Mouse (Mus musculus) hindbrain, embryonic 14.5 days (tissue): ENCODE measurements around the gene Trappc4. TPM values are rescaled to one million over a fixed set of nuclear protein-coding genes. Genes with fewer than 3 reads are reported as not detected.
A peak's percentile ranks its signal among the peaks of the same experiment; 100 is the strongest.
"Not testable (repeated sequence)": the region's sequence is repeated elsewhere in the genome, so short reads cannot be mapped to it uniquely, and the experiment has no call there.

Source experiments
- ATAC-seq: fragments of 200-750 bp; cut with Nextera tagmentation; 2 replicates; pipeline ENCODE4 v1.8.0; 2017; ENCODE audit warnings: moderate number of reproducible peaks, mild to moderate bottlenecking, moderate TSS enrichment, moderate library complexity; ENCODE audit not compliant: low FRiP score
- DNase-seq: peaks from one replicate; pipeline ENCODE4 v3.0.0-alpha.2; 2015; ENCODE audit warnings: low spot score
- H3K27ac ChIP-seq: fragments of 300-500 bp; sonication (generic); 2 replicates; pipeline ENCODE4 v1.5.1; 2014; ENCODE audit warnings: mild to moderate bottlenecking, moderate library complexity
- H3K27me3 ChIP-seq: fragments of 300-500 bp; sonication (generic); 2 replicates; pipeline ENCODE4 v1.6.1; 2014; ENCODE audit warnings: mild to moderate bottlenecking, low read length, mixed read lengths; ENCODE audit not compliant: control insufficient read depth, insufficient read depth
- H3K36me3 ChIP-seq: fragments of 300-500 bp; sonication (generic); replicated peaks from 2 replicates; pipeline ENCODE4 v1.6.1; 2014; ENCODE audit not compliant: control insufficient read depth, insufficient read depth
- H3K4me1 ChIP-seq: fragments of 300-500 bp; sonication (generic); replicated peaks from 2 replicates; pipeline ENCODE4 v1.6.1; 2014; ENCODE audit warnings: antibody characterized with exemption, low read length, mixed read lengths; ENCODE audit not compliant: control insufficient read depth, insufficient read depth
- H3K4me2 ChIP-seq: fragments of 300-500 bp; sonication (generic); replicated peaks from 2 replicates; pipeline ENCODE4 v1.6.1; 2014; ENCODE audit warnings: mild to moderate bottlenecking, moderate library complexity
- H3K4me3 ChIP-seq: fragments of 300-500 bp; sonication (generic); replicated peaks from 2 replicates; pipeline ENCODE4 v1.5.1; 2014; ENCODE audit warnings: mild to moderate bottlenecking, low read length
- H3K9ac ChIP-seq: fragments of 300-500 bp; sonication (generic); 2 replicates; pipeline ENCODE4 v1.6.1; 2014
- H3K9me3 ChIP-seq: fragments of 300-500 bp; sonication (generic); 2 replicates; pipeline ENCODE4 v1.6.1; 2016; ENCODE audit warnings: low read length; ENCODE audit not compliant: control insufficient read depth
- WGBS: fragments of 180-500 bp; shearing (Covaris S2); extraction: QIAGEN DNeasy Blood & Tissue Kit; methylation state at CpG from one replicate; pipeline ENCODE4 v1.1.7; 2014; 5-methylcytosine and 5-hydroxymethylcytosine counted together
- microRNA-seq: library from miRNA; unstranded; fragments of <30 nt; microRNA quantifications from one replicate; pipeline ENCODE4, GENCODE M21; 2016
- polyA plus RNA-seq: library from polyadenylated mRNA; unstranded; fragments of >200 nt; fragmentation: Nextera tagmentation; extraction: Ambion mirVana; gene quantifications from 2 replicates; pipeline ENCODE4 v1.2.1, GENCODE M21; 2014

Gene Trappc4
- polyA plus RNA-seq, 1 experiment from 2014 or later: 299 TPM

DNA sequence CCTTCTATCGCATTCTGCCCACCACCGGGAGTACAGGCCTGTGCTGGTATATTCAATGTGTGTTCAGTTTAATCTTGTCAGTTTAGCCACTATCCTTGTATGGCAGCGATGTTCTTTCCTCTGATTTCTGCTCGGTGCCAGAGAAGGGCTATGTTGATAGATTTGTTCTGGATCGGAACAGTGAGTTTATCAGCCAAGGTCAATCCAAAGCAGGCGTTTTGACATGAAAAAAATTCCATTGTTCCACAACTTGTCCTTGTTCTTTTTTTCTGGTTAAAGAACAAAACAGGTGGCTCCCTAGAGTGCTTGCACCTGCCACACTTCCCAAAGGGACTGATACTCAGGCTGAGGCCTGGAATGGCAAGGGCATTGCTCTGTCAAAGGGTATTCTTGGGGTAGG lies 31.3 kb downstream of the Trappc4 start:
- Histone ChIP-seq H3K4me3 (no peak overlapping the region), H3K4me2 (no peak overlapping the region), H3K27me3 (no peaks in the 10 kb centered on the region), H3K4me1 (peaks cover 22% of the 10 kb centered on the region), H3K9me3 (no peaks in the 10 kb centered on the region), H3K27ac (no peak overlapping the region), H3K36me3 (peaks cover 4% of the 10 kb centered on the region), H3K9ac (no peak overlapping the region)
- ATAC-seq (no peak), DNase-seq (no peak)
- WGBS: 91% methylated on average over 6 of the region's 6 CpGs

DNA sequence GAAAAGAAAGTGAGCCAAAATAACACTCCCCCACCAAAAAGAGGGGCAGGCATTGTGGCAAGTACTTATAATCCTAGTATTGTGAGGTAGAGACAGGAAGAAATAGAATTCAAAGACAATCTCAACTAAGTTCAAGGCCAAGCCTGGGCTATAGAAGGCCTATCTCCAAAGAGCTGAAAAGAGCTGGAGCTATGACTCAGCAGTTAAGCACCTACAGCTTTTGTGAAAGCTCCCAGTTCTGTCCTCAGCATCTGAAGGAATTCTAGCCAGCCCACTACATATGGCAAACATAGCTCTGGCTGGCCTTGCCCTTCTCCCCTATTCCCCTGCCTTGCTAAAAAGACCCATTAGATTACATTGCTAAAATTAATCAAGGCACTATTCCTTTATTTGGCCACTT lies 34.0 kb downstream of the Trappc4 start:
- Histone ChIP-seq H3K36me3 (no peaks in the 10 kb centered on the region), H3K4me2 (no peak overlapping the region), H3K27me3 (no peaks in the 10 kb centered on the region), H3K4me1 (peaks cover 7% of the 10 kb centered on the region; the same call in 1 of the 2 replicates), H3K27ac (no peak overlapping the region), H3K9ac (no peak overlapping the region), H3K4me3 (no peak overlapping the region), H3K9me3 (no peaks in the 10 kb centered on the region)
- ATAC-seq (no peak), DNase-seq (no peak)

DNA sequence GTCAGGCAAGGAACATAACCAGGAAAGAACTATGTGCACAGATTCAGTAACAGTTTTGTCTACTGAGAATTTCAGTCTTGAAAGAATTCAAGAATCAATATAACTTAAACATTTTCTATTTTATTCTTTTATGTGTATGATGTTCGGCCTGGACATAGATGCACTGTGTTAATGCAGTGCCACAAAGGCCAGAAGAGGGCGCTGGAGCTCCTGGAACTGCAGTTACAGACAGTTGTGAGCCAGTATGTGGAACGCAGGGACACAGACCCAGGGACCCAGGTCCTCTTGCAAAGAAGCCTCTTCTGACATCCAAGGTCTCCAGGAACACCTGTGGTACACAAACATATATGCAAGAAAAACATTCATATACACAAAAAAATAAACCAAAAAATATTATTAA lies 42.9 kb downstream of the Trappc4 start:
- H3K27me3 ChIP-seq: no peaks in the 10 kb centered on the region
- H3K27ac ChIP-seq: no peak overlapping the region
- H3K9ac ChIP-seq: no peak overlapping the region
- peaks cover 7% of the 10 kb centered on the region for H3K4me1 ChIP-seq
- H3K9me3 ChIP-seq: no peaks in the 10 kb centered on the region
- DNase-seq (no peak), ATAC-seq (no peak)
- no peak overlapping the region for H3K4me3 ChIP-seq
- peaks cover 2% of the 10 kb centered on the region for H3K36me3 ChIP-seq
- H3K4me2 ChIP-seq: no peak overlapping the region
- 60% methylated on average over 3 of the region's 3 CpGs for WGBS

DNA sequence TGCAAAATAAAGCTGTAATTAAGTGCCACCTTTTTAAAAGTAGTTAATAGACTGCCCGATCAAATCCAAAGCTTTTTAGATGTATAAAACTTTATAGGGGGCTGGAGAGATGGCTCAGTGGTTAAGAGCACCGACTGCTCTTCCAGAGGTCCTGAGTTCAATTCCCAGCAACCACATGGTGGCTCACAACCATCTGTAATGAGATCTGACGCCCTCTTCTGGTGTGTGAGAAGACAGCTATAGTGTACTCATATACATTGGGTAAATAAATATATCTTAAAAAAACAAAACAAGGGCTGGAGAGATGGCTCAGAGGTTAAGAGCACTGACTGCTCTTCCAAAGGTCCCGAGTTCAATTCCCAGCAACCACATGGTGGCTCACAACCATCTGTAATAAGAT lies 45.5 kb downstream of the Trappc4 start:
- H3K9ac ChIP-seq: not testable (repeated sequence)

DNA sequence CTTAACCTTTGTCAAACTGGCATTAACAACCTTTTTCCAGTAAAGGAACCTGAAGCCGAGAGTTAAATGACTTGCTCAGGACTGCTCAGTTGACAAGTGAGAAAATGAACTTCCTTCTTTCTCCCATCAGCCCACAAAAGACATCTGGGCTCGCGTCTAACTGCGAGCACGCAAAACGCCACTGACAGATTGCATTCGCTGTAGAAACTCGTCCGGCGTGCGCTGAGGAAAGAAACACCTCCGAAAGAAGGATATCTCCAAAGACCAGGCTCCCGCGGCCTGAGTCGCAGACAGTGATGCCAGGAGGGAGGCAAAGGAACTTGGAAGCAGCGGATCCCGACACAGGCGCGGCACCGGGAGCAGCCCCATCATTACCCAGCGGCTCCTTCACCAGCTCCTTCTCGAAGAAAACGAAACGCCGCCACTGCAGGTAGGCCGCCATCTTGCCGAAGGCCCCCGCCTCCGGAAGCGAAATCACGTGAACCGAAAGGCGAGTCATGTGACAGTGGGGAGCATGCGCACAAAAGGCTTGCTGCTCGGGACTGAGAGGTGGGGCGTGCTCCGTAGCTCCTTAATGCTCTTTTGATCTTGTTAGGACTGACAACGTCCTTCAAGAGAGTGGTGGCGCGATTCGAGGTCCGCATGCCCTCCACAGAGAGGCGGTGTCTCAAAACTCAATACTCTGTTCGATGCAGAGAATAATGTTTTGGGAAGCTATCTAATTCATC lies 46.0 kb downstream of the Trappc4 start, which contains the start of gene Vps11:
Gene Vps11 (minus strand): TSS at position 481 of the 728 bp plus-strand sequence.
- Histone ChIP-seq H3K9ac (peak within 1 kb of the TSS; percentile 88), H3K4me2 (peak within 1 kb of the TSS; percentile 88), H3K27ac (peak within 1 kb of the TSS; percentile 74), H3K4me3 (peak within 1 kb of the TSS; percentile 76), H3K36me3 (peaks cover 30% of the 10 kb centered on the region), H3K9me3 (no peaks in the 10 kb centered on the region), H3K27me3 (no peaks in the 10 kb centered on the region), H3K4me1 (peaks cover 7% of the 10 kb centered on the region)
- DNase-seq (peak; percentile 97), ATAC-seq (peak; percentile 90)
- WGBS: under 1% methylated on average over 44 of the region's 44 CpGs

More for the DNA sequence above, 45.5 kb downstream of the Trappc4 start:
- not testable (repeated sequence) for DNase-seq, H3K4me1 ChIP-seq, ATAC-seq, H3K27me3 ChIP-seq, H3K9me3 ChIP-seq
- WGBS: 47% methylated on average over 4 of the region's 4 CpGs
- Histone ChIP-seq H3K4me2 (peak overlapping the region; percentile 88), H3K4me3 (peak overlapping the region; percentile 76), H3K36me3 (peaks cover 24% of the 10 kb centered on the region), H3K27ac (0 out of 2 replicates have a peak overlapping the region, but pooled peaks have one; percentile 74)

DNA sequence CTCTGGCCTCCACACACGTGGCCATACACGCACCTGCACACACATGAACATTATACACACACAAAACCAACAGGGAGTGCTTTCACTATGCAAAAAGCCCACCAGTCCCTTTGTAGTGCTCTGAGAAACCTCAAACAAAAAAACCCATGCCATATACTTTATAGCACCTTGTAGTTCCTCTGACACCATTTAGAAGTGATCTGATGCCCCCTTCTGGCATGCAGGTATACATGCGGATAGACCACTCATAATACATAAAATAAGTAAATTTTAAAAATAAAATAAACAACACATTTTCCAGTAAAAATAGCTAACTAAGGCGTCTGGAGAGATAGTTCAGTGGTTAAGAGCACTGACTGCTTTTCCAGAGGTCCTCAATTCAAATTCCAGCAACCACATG lies 50.2 kb downstream of the Trappc4 start:
- WGBS: 76% methylated on average over 4 of the region's 4 CpGs
- H3K4me1 ChIP-seq: peaks cover 7% of the 10 kb centered on the region
- DNase-seq (peak; percentile 48), ATAC-seq (no peak)
- no peaks in the 10 kb centered on the region for H3K27me3 ChIP-seq
- H3K4me2 ChIP-seq: no peak overlapping the region
- H3K9me3 ChIP-seq: no peaks in the 10 kb centered on the region
- H3K27ac ChIP-seq: no peak overlapping the region
- peaks cover 72% of the 10 kb centered on the region for H3K36me3 ChIP-seq
- no peak overlapping the region for H3K4me3 ChIP-seq
- no peak overlapping the region for H3K9ac ChIP-seq

Small RNA genes lying within 50 kb of the gene (microRNA-seq; reads per million reads assigned to microRNA genes)
- 0.48 reads per million for gene Mir7085

Other genes with a start within 250 kb of the Trappc4 start
- 22.4 and 22.9 TPM in 2 replicates for gene Cbl, start 173.6 kb downstream of the Trappc4 start, polyA plus RNA-seq
- not detected in 2 replicates for gene Ccdc153, start 166.9 kb downstream of the Trappc4 start, polyA plus RNA-seq
- gene Pdzd3, start 156.1 kb downstream of the Trappc4 start, polyA plus RNA-seq: 0.46 and 1.1 TPM in 2 replicates
- gene Nlrx1, start 139.0 kb downstream of the Trappc4 start, polyA plus RNA-seq: 4.4 and 5.1 TPM in 2 replicates
- gene Abcg4, start 119.0 kb downstream of the Trappc4 start, polyA plus RNA-seq: 21.7 and 24.4 TPM in 2 replicates
- 17.4 and 17.9 TPM in 2 replicates for gene Hinfp, start 101.9 kb downstream of the Trappc4 start, polyA plus RNA-seq
- gene C2cd2l, start 87.3 kb downstream of the Trappc4 start, polyA plus RNA-seq: 24.0 and 25.6 TPM in 2 replicates
- gene Dpagt1, start 81.6 kb downstream of the Trappc4 start, polyA plus RNA-seq: 34.6 and 36.1 TPM in 2 replicates
- 102 and 107 TPM in 2 replicates for gene H2afx, start 72.9 kb downstream of the Trappc4 start, polyA plus RNA-seq
- gene Hmbs, start 63.4 kb downstream of the Trappc4 start, polyA plus RNA-seq: 60.8 and 62.2 TPM in 2 replicates
- 34.8 and 42.4 TPM in 2 replicates for gene Vps11, start 45.9 kb downstream of the Trappc4 start, polyA plus RNA-seq
- gene Hyou1, start 28.1 kb downstream of the Trappc4 start, polyA plus RNA-seq: 25.0 and 27.8 TPM in 2 replicates
- gene Slc37a4, start 10.7 kb downstream of the Trappc4 start, polyA plus RNA-seq: 65.2 and 65.8 TPM in 2 replicates
- 1,177 and 1,438 TPM in 2 replicates for gene Rps25, start 461 bp downstream of the Trappc4 start, polyA plus RNA-seq
- 23.3 and 28.2 TPM in 2 replicates for gene Ccdc84, start 11.0 kb upstream of the Trappc4 start, polyA plus RNA-seq
- gene Foxr1, start 33.5 kb upstream of the Trappc4 start, polyA plus RNA-seq: not detected in 2 replicates
- not detected in 2 replicates for gene Upk2, start 47.4 kb upstream of the Trappc4 start, polyA plus RNA-seq
- 11.6 and 13.5 TPM in 2 replicates for gene Bcl9l, start 75.2 kb upstream of the Trappc4 start, polyA plus RNA-seq
- not detected in 2 replicates for gene Cxcr5, start 154.3 kb upstream of the Trappc4 start, polyA plus RNA-seq
- gene Ddx6, start 197.3 kb upstream of the Trappc4 start, polyA plus RNA-seq: 17.7 and 21.2 TPM in 2 replicates